Mouse (Mus musculus) heart, postnatal 0 days (tissue): ENCODE results near the gene Togaram2.

Experiments used
- CTCF ChIP-seq: IDR thresholded peaks from 2 replicates; pipeline ENCODE4 v1.5.1; 2016; ENCODE audit warnings: antibody characterized with exemption, control low read depth, low read depth
- EP300 ChIP-seq: IDR thresholded peaks from 2 replicates; pipeline ENCODE4 v1.6.1; 2016; ENCODE audit warnings: antibody characterized with exemption, low read depth

DNA sequence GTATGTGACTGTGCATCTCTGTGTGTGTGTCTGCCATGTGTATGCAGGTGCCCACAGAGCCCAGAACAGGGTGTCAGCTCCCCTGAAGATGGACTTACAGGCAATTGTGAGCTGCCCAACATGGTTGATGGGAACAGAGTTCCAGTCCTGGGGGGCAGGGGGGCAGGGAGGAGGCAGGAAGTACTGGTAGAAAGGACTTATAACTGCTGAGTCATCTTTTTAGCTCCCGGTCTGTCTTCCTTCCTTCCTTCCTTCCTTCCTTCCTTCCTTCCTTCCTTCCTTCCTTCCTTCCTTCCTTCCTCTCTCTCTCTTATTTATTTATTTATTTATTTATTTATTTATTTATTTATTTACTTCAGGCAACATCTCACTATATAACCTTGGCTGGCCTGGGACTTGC is 8.9 kb upstream of the Togaram2 start:
- no peak for TF ChIP-seq EP300
- no peak for TF ChIP-seq CTCF
